Mouse (Mus musculus) T-helper 2 cell (primary cell): ENCODE measurements at regions not wholly inside any gene's neighbourhood (a gene's known extent, or its start where the extent isn't known, plus 50 kb on each side); places are given as distances from the start of the nearest gene placed in this dataset.

Source experiments
- in situ Hi-C: fragments of 300-600 bp; cut with MboI, MseI; formaldehyde crosslinking; loops from one replicate; pipeline ENCODE4 v1.15.1; 2025; ENCODE audit warnings: high pct_unique_total_duplicates

DNA sequence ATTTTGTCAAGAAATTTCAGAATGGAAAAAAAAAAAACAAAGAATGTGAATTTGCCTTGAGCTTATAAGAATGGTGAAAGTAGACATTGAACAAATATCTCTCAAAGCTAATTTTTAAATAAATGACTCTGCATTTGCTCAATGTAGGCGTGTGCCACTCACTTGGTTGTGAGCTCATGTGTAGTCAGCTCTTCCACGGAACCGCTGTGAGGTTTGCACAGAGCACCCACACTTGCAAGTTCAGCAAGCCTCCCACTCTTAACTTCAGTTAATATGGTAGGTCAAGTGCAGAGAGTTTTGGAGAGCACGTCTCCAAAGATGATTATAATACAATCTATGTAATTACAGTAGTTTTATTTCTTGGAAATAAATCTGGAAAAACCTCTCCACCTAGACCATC is 479.9 kb upstream of the Mef2c start:
- in situ Hi-C loops, result loop anchor here (25.0 kb wide), 1 partner anchor 1937 kb away; no protein-coding TSS in a partner anchor

DNA sequence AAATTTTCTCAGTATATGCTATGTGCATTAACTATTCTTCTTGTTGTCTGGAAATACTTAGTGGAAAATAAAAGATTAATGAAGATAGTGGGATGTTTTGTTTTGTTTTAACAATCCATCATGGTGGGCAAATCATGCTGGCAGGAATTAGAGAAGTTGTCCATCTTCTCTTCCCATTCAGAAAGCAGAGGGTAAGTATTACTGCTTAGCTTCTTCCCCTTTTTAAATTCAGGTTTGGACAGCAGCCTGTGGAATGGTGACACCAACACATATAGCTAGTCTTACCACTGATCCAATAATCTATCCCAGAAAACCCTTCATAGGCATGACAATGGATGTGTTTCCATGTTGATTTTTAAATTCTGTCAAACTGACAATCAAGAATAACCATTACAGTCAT is 467.9 kb upstream of the Mef2c start:
- in situ Hi-C loops, result no loop called here

DNA sequence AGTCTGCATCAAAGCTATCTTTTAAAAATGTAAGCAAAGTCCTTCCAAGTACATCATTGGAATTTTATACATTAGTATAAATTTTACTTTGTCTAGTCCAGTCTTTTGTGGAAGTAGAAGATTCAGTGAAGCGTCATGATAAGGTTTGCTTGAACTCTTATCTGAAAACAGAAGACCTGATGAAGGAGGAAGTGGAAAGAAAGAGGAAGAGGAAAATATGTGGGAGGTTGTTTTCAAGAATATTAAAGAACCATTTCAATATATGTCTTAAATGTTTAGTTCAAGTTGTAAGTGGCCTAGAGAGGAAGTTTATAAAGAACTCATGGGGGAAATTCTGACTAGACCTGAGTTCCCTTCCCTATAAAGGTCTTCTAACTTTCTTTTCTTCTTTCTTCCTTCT is 462.3 kb upstream of the Mef2c start:
- in situ Hi-C loops, result no loop called here

DNA sequence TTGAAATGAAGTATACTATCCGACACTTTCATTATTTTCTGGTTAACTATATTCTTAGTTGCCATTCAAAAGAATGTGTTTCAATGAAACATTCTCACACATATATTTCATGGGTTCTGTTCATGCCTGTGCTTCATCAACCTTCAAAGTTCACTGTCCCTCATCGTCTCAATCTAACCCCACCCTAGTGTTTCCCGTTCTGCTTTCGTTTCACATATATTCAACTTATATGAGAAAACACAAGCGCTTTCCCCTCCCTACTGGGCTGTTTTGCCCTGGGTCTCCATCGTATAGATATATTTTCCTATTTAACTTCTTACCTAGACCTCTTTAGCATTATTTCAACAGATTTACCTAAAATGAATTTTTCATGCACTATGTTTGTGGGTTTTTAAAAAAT is 458.3 kb upstream of the Mef2c start:
- in situ Hi-C loops, result no loop called here

DNA sequence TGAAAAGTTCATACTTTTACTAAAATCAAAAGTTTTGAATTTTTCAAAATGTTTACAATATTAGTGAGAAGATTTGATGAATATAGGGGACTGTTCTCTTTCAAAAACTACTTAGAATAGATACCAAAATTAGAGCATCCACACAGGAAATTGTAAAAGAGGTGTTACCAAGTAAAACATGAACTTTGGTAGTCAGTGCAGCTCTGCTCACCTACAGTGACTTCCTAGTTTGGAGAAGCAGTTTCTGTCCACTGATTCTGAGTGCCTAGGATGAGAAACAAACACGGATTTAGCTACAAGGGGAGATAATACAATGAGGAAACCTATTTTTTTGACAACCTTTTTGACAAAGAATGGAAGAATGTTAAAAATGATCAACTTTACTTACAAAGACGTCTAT is 457.9 kb upstream of the Mef2c start:
- in situ Hi-C loops, result no loop called here

DNA sequence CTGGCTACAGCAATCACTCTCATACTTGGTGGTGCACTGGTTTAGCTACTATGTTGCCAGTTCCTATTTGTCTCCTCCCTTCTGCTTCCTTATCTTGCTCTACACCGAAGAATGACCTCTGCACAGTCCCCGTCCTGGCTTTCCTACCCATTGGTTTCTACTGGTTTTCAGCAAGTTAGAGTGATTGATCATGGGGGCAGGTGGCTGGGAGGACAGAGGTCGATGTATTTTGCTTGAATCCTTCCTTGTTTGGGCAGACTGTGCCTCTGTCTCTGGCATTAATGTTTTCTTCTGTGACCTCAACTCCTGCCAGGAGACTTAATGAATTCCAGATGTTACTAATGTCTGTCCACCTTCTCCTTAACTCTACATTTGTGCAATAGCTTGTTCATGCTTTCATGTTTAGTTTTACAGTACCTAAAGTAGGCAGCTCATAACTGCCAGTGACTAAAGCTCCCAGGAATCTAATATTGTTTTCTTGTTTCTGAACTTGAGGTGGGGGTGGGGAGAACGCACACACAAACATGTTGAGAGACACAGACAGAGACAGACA is 457.2 kb upstream of the Mef2c start:
- in situ Hi-C loops, result no loop called here

DNA sequence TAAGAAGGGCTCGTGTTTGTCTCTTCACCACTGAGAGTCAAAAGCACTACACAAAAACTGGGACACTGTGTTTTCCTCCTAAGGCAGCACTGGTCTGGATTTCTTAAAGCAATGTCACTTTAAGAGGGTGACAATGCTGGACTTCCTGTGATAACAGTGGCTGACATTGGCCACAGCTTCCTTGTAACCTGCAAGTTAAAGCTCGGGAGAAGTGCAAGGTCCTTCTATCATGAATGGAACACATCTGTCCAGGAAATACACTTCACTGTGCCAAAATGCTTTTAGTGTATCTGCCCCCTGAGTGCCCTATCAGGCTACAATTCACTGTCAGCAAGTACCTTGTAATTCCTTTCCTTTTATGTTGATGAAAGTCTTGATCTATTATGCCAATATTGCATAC is 448.0 kb upstream of the Mef2c start:
- in situ Hi-C loops, result no loop called here

DNA sequence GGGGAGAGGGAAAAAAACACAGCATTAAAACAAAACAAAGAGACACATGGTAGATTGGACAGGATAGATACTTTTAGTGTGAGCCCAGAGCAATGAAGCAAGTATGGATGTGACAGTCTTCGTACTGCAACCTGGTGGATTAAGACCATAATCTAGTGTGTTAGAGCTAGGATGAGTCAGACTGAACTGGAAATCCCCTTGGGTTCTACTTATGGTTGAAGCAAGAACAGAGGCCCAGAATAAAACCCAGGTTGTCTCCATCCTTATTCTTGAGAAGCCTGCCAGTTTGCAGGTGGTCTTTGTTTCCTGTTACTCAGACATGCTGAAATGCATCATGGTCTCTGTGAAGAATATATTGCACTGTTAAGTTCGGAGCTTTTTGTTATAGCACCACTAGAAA is 447.4 kb upstream of the Mef2c start:
- in situ Hi-C loops, result no loop called here

DNA sequence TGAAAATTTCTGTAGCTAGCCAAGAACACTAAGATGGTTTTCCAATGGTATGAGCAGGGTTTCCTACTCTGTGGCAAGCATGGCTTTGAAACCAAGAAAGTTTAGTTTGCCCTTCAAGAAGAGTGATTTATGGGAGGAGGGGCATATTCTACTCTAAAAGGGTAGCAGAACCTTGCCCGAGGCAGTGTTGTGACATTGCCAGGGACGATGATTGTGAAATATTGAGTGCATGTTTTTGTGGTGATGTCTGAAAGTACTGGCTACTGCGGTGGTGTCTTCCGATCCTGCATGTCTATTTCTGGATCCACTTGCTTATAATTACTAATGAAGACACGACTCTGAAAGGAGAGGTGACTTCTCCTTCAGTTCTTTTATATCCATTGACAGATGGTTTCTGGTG is 439.1 kb upstream of the Mef2c start:
- in situ Hi-C loops, result no loop called here

DNA sequence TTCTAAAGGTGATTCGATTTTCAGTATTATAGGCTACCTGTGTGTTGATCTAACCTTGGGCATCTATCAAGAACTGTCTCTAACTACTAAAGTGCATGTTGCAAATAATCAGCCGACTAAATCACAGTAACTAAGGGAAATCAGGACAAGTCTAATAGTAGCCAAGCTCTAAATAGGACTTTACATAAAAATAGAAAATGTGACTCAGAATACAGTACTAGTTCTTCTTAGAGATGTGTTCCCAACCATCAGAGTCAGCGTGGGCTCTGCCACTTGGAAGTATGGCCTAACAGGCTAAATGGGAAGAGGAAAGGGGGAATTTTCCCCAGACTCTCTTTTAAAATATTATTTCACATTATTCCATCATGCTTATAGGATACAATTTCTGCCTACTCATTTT is 438.6 kb upstream of the Mef2c start:
- in situ Hi-C loops, result no loop called here

DNA sequence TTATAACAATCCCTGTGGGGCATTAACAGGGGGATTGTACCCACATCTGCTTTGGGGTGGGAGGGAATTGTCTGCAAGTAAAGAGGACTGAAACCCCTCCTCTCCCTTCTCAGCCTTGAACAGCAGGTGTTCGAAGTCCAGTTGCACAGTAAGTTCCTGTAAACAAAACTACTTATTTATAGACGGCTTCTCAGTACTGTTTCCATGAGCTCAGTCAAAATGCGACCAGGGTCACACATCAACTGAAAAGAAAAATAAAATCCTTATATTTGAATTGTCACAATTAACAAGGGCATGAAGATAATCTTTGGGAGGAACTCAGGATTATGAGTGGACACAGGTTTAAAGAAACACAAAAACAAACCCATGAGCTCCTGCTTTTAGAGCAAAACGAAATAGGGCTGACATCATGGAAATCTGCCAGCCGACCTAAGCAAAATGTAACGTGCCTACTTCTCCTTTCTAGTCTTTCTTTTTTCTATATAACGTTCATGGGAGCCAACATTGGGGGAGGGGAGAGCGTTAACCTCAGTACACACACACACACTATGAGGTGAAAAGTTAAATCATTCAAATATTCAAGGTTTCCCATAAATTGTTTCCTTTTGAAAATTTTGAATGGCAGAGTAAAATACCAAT is 437.6 kb upstream of the Mef2c start:
- in situ Hi-C loops, result no loop called here

DNA sequence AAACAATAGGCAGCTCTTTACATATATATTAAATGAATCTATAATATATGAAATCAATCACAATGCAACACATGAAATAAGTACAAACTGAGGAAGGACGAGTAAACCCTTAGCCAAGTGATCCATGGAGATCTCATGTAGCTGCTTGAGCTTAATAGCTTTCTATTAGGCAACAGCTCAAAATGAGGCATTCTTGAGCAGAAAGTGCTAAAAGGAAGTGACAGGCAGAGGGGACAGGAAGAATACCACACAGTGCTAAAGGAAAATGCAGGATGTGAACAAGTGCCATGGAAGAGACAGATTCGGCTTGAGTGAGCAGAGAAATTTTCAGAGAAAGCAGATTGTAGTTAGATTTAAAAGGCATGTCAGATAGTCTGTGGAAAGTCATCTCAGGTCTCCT is 436.3 kb upstream of the Mef2c start:
- in situ Hi-C loops, result no loop called here

DNA sequence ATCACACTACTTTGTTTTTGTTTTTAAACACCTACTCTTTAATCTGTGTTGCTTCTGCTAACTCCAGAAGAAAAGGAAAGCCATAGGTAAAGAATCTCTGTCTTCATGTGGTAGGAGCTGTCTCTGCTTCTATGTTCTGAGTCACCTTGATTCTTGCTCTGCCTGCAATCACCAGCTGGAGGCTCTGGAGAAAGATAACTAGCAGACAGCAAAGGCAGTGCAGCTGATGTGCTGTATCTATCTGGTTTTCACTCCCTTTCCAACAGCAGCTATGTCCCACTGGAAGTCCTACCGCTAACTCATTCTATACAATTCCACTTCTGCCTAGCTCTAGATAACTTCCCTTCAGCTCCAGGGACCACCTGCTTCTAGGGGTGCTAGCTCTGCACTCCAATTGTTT is 435.2 kb upstream of the Mef2c start:
- in situ Hi-C loops, result no loop called here

DNA sequence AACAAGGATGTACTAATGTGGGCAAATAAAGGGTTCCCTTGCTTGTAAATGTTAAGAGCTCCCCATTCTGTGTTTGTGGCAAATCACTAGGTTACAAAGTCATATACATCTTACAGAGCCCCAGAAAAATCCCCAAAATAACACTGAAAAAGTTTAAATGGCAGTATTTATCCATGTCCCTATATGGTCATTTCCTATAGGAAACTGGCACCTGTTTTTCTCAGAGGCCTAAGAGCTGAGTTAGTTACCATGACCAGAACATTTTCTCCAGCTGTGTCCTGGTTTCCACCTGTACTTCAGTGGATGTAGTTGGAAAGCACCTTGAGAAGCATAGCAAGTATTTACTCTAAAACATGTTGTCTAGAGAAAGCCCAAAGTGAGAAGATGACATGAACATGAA is 434.5 kb upstream of the Mef2c start:
- in situ Hi-C loops, result no loop called here

DNA sequence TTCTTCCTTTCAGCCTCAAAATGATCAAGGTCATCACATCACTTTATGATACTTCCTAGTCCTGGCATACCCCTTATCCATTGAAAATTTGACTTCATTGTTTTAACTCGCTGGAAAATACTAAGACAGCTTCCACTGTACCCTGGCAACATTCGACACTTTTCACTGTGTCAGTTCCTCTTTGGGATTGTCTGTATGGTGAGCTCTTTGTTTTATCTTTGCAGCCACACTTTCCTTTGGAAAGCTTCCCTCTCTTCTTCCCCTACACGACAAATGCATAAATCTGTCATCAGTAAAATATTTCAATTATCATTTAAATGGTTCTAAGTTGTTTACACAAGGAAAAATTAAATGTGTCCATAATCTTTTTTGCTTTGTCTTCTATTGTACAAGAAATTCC is 431.8 kb upstream of the Mef2c start:
- in situ Hi-C loops, result no loop called here

DNA sequence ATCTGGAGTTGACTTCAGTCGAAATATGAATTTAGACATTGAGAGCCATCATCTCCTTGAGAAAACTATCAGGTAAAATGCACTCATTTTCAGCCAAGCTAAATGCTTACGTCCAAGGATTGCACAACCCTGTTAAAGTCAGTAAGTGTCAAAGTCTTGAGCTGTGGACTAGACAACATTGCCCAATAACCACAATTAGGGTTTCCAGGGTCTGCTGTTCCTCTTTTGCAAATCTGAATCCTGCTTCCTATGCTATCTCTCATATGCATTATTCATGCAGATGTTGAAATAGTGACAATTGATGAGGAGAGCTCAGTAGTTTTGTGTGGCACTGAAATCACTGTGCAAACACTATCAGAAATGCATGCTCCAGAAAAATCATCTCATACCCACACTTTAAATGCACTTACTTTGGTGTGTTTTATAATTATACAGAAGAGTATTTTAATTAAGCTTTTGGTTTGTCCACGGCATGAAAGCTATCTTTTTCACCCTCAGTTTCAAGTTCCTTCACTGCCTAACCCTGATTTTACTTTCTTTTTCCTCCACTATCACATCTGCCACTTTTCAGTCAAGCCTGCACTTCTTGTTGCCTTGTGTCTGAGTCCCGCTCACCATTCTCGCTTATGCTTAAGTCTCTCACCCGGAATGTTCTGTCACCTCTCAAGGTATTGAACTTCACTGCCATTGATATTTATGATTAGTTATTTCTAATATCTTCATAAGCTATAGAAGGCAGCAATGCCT is 429.4 kb upstream of the Mef2c start:
- in situ Hi-C loops, result no loop called here

DNA sequence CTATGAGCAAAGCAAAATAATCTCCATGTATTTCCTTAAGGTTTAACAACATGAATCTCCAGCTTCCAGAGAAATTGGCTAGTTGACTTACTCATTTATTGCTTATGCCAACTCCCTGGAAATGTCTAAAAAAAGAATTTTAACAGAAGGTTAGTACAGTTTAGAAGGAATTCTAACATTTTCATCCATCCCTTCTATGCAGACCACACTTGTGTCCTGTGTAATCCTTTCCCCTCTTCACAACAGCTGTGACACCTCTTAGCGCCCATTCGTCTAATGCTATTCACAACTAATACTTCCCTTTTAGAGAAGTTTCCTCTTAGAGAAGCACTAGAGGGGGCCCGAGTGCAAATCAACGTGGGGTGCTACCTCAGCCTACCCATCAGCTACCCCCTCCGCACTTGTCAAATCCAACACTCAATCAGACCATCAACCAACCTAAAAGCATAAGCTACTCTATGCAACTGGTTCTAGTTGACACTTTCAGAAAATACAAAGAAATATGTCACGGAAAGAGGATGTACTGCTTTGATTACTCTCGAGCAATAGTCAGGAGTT is 428.4 kb upstream of the Mef2c start:
- in situ Hi-C loops, result no loop called here

DNA sequence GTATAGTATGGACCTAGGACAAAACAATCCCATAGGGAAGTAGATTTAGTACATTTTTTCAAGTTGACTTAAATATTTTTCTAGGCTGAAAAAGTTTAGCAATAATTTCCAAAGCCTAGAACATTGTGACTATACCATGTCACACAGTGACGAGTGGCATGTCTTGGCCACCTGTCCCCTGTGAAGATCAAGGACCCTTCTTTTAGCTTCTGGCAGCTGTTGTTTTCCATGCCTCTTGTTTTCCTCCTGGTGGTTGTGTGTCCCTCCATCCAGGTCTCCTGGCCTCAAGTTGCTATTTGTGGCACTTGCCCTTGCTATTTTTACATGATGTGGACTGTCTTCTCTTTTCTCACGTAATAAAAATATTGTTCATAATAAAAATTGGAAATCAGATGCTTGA is 427.2 kb upstream of the Mef2c start:
- in situ Hi-C loops, result no loop called here

DNA sequence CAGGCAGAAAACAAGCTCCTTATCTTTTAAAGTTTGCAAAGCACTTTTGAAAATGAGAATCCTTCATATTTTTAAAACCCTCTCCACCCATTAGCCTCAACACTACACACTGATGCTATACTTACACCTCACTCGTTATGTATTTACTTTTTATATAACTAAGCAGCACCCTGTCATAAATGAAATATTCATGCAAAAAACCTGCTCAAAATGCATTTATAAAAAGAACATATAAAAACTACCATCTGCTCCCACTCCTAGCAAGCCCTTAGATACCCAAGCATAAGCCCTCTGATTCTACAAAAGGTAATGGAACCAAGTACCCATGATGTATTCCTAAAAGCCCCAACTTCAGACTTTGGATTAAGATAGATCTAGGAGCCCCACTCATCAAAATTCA is 426.7 kb upstream of the Mef2c start:
- in situ Hi-C loops, result no loop called here

DNA sequence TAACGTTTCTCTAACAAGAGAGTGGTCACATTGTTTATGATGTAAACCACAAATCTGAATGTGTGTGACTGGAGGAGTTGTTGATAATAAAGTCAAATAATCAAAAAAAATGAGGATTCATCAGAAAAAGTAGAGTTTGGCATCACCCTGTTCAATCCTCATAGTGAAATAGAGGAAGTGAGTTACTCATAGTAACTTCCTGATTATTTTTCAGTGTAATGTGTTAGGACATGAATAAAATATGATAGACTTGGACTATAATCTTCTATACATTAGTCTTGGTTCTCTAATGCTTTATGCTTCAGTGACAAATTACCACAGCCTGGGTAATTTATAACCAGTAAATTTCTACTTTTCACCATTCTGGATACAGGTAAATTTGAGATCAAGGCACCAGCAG is 424.5 kb upstream of the Mef2c start:
- in situ Hi-C loops, result no loop called here

DNA sequence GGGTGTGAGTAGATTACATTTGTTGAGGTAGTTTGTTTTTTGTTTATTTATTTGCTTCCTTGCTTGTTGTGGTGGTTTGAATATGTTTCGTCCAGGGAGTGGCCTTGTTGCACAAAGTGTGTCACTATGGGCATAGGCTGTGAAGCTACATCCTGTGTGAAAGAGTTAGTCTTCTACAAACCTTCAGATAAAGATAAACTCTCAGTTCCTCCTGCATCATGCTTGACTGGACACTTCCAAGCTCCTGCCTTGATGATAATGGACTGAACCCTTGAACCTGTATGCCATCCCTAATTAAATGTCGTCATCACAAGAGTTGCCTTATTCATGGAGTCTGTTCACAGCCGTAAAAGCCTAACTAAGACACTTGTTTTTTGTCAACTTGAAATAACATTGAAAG is 418.9 kb upstream of the Mef2c start:
- in situ Hi-C loops, result no loop called here

DNA sequence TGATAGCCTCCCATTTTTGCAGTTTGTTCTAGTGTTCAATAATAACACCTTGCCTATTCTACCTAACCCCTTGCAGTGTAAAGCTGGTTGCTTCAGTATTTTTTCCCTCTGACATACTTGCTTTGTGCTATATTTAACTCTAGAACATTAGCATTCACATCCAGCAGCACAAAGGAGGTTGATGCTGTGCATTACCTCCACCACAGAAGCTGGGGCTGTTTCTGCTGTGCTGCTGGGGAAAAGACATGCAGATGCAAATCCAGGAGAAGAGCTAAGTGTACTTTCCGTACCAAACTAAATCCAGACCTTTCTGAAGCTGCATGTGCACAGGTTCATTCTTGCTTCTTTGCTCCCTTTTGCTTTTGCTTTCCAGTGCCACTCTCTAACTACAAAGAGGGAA is 403.9 kb upstream of the Mef2c start:
- in situ Hi-C loops, result no loop called here

DNA sequence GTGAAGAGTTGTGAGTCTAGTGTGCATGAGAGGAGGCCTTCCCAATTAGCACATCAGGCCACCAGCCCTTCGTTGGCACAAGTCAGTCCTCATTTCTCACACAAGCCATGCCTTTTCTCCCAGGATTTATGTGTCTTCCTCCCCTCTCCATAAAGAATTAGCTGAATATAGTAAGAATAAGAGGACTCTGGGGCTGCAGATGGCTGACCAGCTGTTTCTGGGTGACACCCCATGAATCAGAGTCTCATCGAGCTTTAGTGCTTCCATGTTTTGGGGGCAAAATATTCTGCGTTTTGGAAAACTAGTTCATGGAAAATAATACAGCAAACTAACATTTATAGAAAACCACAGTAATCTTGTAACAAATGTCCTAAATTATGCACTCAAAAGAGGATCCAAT is 393.2 kb upstream of the Mef2c start:
- in situ Hi-C loops, result no loop called here
